ENCODE assay signal across 41 mouse cellular contexts in the genomic region with DNA sequence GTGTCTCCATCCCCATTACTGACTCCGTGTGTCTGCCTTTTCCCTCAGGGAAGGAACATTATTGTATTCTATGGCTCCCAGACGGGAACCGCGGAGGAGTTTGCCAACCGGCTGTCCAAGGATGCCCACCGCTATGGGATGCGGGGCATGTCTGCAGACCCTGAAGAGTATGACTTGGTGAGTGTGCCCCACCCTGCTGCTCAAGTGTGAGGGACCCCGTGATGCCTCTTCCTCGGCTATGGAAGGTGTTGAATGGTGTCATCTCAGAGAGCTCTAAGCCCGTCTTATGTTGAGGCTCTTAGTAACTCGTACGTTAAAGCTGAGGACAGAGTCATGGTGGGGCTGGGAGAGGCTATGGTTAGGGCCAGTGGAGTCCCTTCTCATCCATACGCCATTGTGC. TPM values are rescaled to one million over a fixed set of nuclear protein-coding genes. Genes with fewer than 3 reads are reported as not detected.
"Had no signal": no experiment of that assay in that cellular context is flagged by ENCODE, and none has a peak within 500 bp of the region (broad histone marks: within the 10 kb centered on the region; RNA-seq: fewer than 3 reads in every experiment).

No protein-coding gene starts in this region.

- DNase-seq: left cerebral cortex, postnatal 4 days; liver; liver, embryonic 13.5 days; lung, adult 18-20 months; lung, adult 2 months; lung, embryonic 14.5 days; lung, postnatal 10 days; lung, postnatal 14 days; lung, postnatal 36 days; lung, postnatal 4 days; midbrain, embryonic 14.5 days had no signal

- H3K9me3 ChIP-seq: limb, embryonic 10.5 days; limb, embryonic 12.5 days; limb, embryonic 13.5 days; limb, embryonic 15.5 days; liver, embryonic 12.5 days; liver, embryonic 13.5 days; liver, embryonic 15.5 days; lung, embryonic 15.5 days; megakaryocyte, embryonic 14.5 days; midbrain, embryonic 10.5 days; midbrain, embryonic 13.5 days; midbrain, embryonic 15.5 days; neural tube, embryonic 12.5 days had no signal

- H3K9ac ChIP-seq: limb, embryonic 12.5 days; limb, embryonic 13.5 days; limb, embryonic 15.5 days; liver, embryonic 12.5 days; liver, embryonic 13.5 days; liver, embryonic 14.5 days; liver, embryonic 15.5 days; liver, postnatal 0 days; lung, embryonic 14.5 days; lung, embryonic 15.5 days; midbrain, embryonic 12.5 days; midbrain, embryonic 13.5 days; midbrain, embryonic 15.5 days; neural tube, embryonic 12.5 days had no signal

- H3K4me2 ChIP-seq: limb, embryonic 12.5 days; limb, embryonic 13.5 days; limb, embryonic 15.5 days; liver, embryonic 12.5 days; liver, embryonic 13.5 days; liver, embryonic 15.5 days; lung, embryonic 14.5 days; lung, embryonic 15.5 days; midbrain, embryonic 11.5 days; midbrain, embryonic 12.5 days; midbrain, embryonic 13.5 days; midbrain, embryonic 15.5 days; neural tube, embryonic 12.5 days had no signal

- H3K27ac ChIP-seq: limb, embryonic 12.5 days; limb, embryonic 13.5 days; limb, embryonic 15.5 days; liver, embryonic 12.5 days; liver, embryonic 13.5 days; liver, embryonic 14.5 days; liver, embryonic 15.5 days; lung, embryonic 15.5 days; macrophage; midbrain, embryonic 10.5 days; midbrain, embryonic 12.5 days; midbrain, embryonic 13.5 days; midbrain, embryonic 15.5 days; neural tube, embryonic 12.5 days had no signal

- H3K27me3 ChIP-seq: limb, embryonic 12.5 days; limb, embryonic 13.5 days; limb, embryonic 15.5 days; liver, embryonic 12.5 days; liver, embryonic 13.5 days; liver, embryonic 15.5 days; lung, embryonic 15.5 days; megakaryocyte, embryonic 14.5 days; midbrain, embryonic 12.5 days; midbrain, embryonic 13.5 days; midbrain, embryonic 15.5 days; neural tube, embryonic 12.5 days had no signal

- ATAC-seq: liver, embryonic 12.5 days; liver, postnatal 0 days; lung, postnatal 0 days; midbrain, embryonic 13.5 days; midbrain, embryonic 15.5 days; midbrain, embryonic 16.5 days had no signal

- H3K4me3 ChIP-seq: limb, embryonic 10.5 days; limb, embryonic 12.5 days; limb, embryonic 13.5 days; limb, embryonic 15.5 days; liver, embryonic 12.5 days; liver, embryonic 13.5 days; liver, embryonic 15.5 days; lung, embryonic 15.5 days; megakaryocyte, embryonic 14.5 days; midbrain, embryonic 10.5 days; midbrain, embryonic 12.5 days; midbrain, embryonic 13.5 days; midbrain, embryonic 15.5 days; myocyte; neural tube, embryonic 12.5 days had no signal

RNA-seq across cellular contexts. Expression of a gene that starts 48.8 kb away (rescaled TPM):
- total RNA-seq: left cerebral cortex, postnatal 10 days; left cerebral cortex, postnatal 14 days; left cerebral cortex, postnatal 25 days; left cerebral cortex, postnatal 36 days; left cerebral cortex, postnatal 4 days; megakaryocyte progenitor cell, adult 5-6 weeks; megakaryocyte-erythroid progenitor cell, adult 5-6 weeks; midbrain, postnatal 0 days; monocyte, adult 5-6 weeks had no signal
- polyA plus RNA-seq: limb, embryonic 10.5 days; limb, embryonic 11.5 days; limb, embryonic 12.5 days; limb, embryonic 13.5 days; liver, embryonic 12.5 days; liver, embryonic 13.5 days; liver, embryonic 15.5 days; lung, embryonic 14.5 days; macrophage; midbrain, embryonic 11.5 days; neural tube, embryonic 11.5 days had no signal
